Mouse (Mus musculus): ENCODE measurements at regions not wholly inside any gene's neighbourhood (a gene's known extent, or its start where the extent isn't known, plus 50 kb on each side); places are given as distances from the start of the nearest gene placed in this dataset.

- WGBS, result 88% methylated on average over 2 of the region's 2 CpGs
- Histone ChIP-seq H3K36me3 (ENCODE audit: control insufficient read depth, insufficient read depth, low read length) (no peaks in the 10 kb centered on the region), H3K4me1 (ENCODE audit: control insufficient read depth, insufficient read depth, low read length) (0 out of 2 replicates have a peak, but pooled peaks cover 4% of the 10 kb centered on the region), H3K9ac (replicated peaks; ENCODE audit: low read depth, low read length) (no peak overlapping the region), H3K4me2 (replicated peaks; ENCODE audit: low read depth, low read length) (no peak overlapping the region), H3K27me3 (ENCODE audit: control insufficient read depth, insufficient read depth, low read length) (no peaks in the 10 kb centered on the region), H3K27ac (ENCODE audit: low read length) (no peak overlapping the region), H3K9me3 (ENCODE audit: control insufficient read depth, low read depth, low read length) (0 out of 2 replicates have a peak, but pooled peaks cover 2% of the 10 kb centered on the region), H3K4me3 (ENCODE audit: low read depth, low read length) (no peak overlapping the region)
- no peak for ATAC-seq (ENCODE audit: insufficient number of reproducible peaks, insufficient read depth, low FRiP score, low read depth)
These were observed 128.0 kb upstream of the Npvf start for GRCm38 (mm10) chr6:50782221-50782620.

GRCm38 (mm10) chr6:50783494-50783893 lies 129.3 kb upstream of the Npvf start:
- 73% methylated on average over 10 of the region's 10 CpGs for WGBS

GRCm38 (mm10) chr6:50784381-50784780 lies 130.1 kb upstream of the Npvf start:
- Histone ChIP-seq H3K27me3 (ENCODE audit: control insufficient read depth, insufficient read depth, low read length) (no peaks in the 10 kb centered on the region), H3K4me1 (ENCODE audit: control insufficient read depth, insufficient read depth, low read length) (no peaks in the 10 kb centered on the region), H3K9ac (replicated peaks; ENCODE audit: low read depth, low read length) (no peak overlapping the region), H3K4me2 (replicated peaks; ENCODE audit: low read depth, low read length) (no peak overlapping the region), H3K36me3 (ENCODE audit: control insufficient read depth, insufficient read depth, low read length) (no peaks in the 10 kb centered on the region), H3K27ac (ENCODE audit: low read length) (no peak overlapping the region), H3K4me3 (ENCODE audit: low read depth, low read length) (no peak overlapping the region), H3K9me3 (ENCODE audit: control insufficient read depth, low read depth, low read length) (0 out of 2 replicates have a peak, but pooled peaks cover 4% of the 10 kb centered on the region)
- ATAC-seq (ENCODE audit: insufficient number of reproducible peaks, insufficient read depth, low FRiP score, low read depth), result no peak
- WGBS, result 86% methylated on average over 6 of the region's 6 CpGs

More at GRCm38 (mm10) chr6:50783494-50783893, 129.3 kb upstream of the Npvf start:
- no peaks in the 10 kb centered on the region for H3K27me3 ChIP-seq (ENCODE audit: control insufficient read depth, insufficient read depth, low read length)
- H3K4me2 ChIP-seq (replicated peaks; ENCODE audit: low read depth, low read length), result no peak overlapping the region
- no peaks in the 10 kb centered on the region for H3K4me1 ChIP-seq (ENCODE audit: control insufficient read depth, insufficient read depth, low read length)
- no peak overlapping the region for H3K9ac ChIP-seq (replicated peaks; ENCODE audit: low read depth, low read length)
- H3K27ac ChIP-seq (ENCODE audit: low read length), result no peak overlapping the region
- H3K9me3 ChIP-seq (ENCODE audit: control insufficient read depth, low read depth, low read length), result 0 out of 2 replicates have a peak, but pooled peaks cover 4% of the 10 kb centered on the region
- no peaks in the 10 kb centered on the region for H3K36me3 ChIP-seq (ENCODE audit: control insufficient read depth, insufficient read depth, low read length)
- no peak overlapping the region for H3K4me3 ChIP-seq (ENCODE audit: low read depth, low read length)
- ATAC-seq (ENCODE audit: insufficient number of reproducible peaks, insufficient read depth, low FRiP score, low read depth), result no peak

GRCm38 (mm10) chr6:50787666-50788065 lies 133.4 kb upstream of the Npvf start:
- Histone ChIP-seq H3K36me3 (ENCODE audit: control insufficient read depth, insufficient read depth, low read length) (no peaks in the 10 kb centered on the region), H3K27ac (ENCODE audit: low read length) (no peak overlapping the region), H3K27me3 (ENCODE audit: control insufficient read depth, insufficient read depth, low read length) (no peaks in the 10 kb centered on the region), H3K4me3 (ENCODE audit: low read depth, low read length) (no peak overlapping the region), H3K4me2 (replicated peaks; ENCODE audit: low read depth, low read length) (no peak overlapping the region), H3K9ac (replicated peaks; ENCODE audit: low read depth, low read length) (no peak overlapping the region), H3K9me3 (ENCODE audit: control insufficient read depth, low read depth, low read length) (0 out of 2 replicates have a peak, but pooled peaks cover 4% of the 10 kb centered on the region), H3K4me1 (ENCODE audit: control insufficient read depth, insufficient read depth, low read length) (no peaks in the 10 kb centered on the region)
- ATAC-seq (ENCODE audit: insufficient number of reproducible peaks, insufficient read depth, low FRiP score, low read depth), result no peak
- 88% methylated on average over 8 of the region's 8 CpGs for WGBS

- no peak for ATAC-seq (ENCODE audit: insufficient number of reproducible peaks, insufficient read depth, low FRiP score, low read depth)
- no peaks in the 10 kb centered on the region for H3K4me1 ChIP-seq (ENCODE audit: control insufficient read depth, insufficient read depth, low read length)
- no peaks in the 10 kb centered on the region for H3K9me3 ChIP-seq (ENCODE audit: control insufficient read depth, low read depth, low read length)
- H3K27ac ChIP-seq (ENCODE audit: low read length), result no peak overlapping the region
- no peaks in the 10 kb centered on the region for H3K27me3 ChIP-seq (ENCODE audit: control insufficient read depth, insufficient read depth, low read length)
- no peak overlapping the region for H3K4me2 ChIP-seq (replicated peaks; ENCODE audit: low read depth, low read length)
- H3K9ac ChIP-seq (replicated peaks; ENCODE audit: low read depth, low read length), result no peak overlapping the region
- WGBS, result 42% methylated on average over 4 of the region's 4 CpGs
- H3K36me3 ChIP-seq (ENCODE audit: control insufficient read depth, insufficient read depth, low read length), result no peaks in the 10 kb centered on the region
- no peak overlapping the region for H3K4me3 ChIP-seq (ENCODE audit: low read depth, low read length)
These were observed 145.7 kb upstream of the Npvf start for GRCm38 (mm10) chr6:50799963-50800362.

DNA sequence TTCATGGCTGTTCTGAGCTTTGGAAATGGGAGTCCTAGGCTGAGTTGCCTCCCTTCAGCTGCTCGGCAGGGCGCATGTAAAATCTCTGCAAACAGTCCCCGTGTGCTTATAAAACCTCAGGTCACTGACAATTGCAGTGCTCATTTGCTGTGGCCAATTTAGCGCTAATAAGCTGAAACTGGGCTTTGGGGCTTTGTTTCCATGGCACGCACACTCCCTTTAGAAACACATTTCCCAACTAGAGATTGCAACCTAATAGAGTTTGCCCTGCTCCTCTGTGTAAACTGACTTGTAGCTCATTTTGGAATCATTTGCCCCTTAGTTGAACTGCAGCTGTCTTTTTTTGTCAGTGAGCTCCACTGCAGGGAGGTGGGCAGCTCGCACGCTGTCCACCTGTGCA lies 148.7 kb upstream of the Npvf start:
- no peak overlapping the region for H3K9ac ChIP-seq (replicated peaks; ENCODE audit: low read depth, low read length)
- 62% methylated on average over 7 of the region's 7 CpGs for WGBS
- no peak for ATAC-seq (ENCODE audit: insufficient number of reproducible peaks, insufficient read depth, low FRiP score, low read depth)

DNA sequence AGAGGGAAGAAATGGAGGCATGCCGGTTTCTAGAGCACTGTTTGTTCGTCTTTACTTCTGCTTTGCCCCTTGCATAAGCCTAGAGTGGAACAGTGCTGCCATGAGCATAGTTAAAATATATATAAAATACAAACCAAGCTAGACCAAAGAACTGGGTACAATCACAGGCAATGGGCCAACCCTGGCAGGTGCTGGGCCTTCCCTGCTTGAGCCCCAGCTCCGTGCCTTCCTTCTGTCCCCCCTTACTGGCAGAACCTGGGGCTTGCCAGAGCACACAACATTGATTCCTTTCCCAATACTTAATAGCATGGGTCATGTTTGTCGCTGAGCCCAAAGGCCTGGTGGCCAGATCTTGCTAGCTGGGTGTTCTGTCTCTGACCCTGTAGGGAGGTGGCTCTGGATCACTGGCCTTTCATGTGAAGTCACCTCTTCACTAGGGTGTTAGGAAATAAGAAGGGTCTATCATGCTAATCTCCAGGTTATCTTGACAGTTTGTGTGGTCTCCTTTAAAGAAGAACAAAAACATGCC lies 150.3 kb upstream of the Npvf start:
- no peak for ATAC-seq (ENCODE audit: insufficient number of reproducible peaks, insufficient read depth, low FRiP score, low read depth)
- no peak overlapping the region for H3K9ac ChIP-seq (replicated peaks; ENCODE audit: low read depth, low read length)
- no peaks in the 10 kb centered on the region for H3K27me3 ChIP-seq (ENCODE audit: control insufficient read depth, insufficient read depth, low read length)
- 85% methylated on average over 4 of the region's 4 CpGs for WGBS
- H3K4me3 ChIP-seq (ENCODE audit: low read depth, low read length), result no peak overlapping the region
- H3K36me3 ChIP-seq (ENCODE audit: control insufficient read depth, insufficient read depth, low read length), result no peaks in the 10 kb centered on the region
- peaks cover 14% of the 10 kb centered on the region for H3K4me1 ChIP-seq (ENCODE audit: control insufficient read depth, insufficient read depth, low read length)
- H3K4me2 ChIP-seq (replicated peaks; ENCODE audit: low read depth, low read length), result no peak overlapping the region
- no peak overlapping the region for H3K27ac ChIP-seq (ENCODE audit: low read length)
- no peaks in the 10 kb centered on the region for H3K9me3 ChIP-seq (ENCODE audit: control insufficient read depth, low read depth, low read length)

More for the DNA sequence above, 148.7 kb upstream of the Npvf start:
- no peaks in the 10 kb centered on the region for H3K36me3 ChIP-seq (ENCODE audit: control insufficient read depth, insufficient read depth, low read length)
- no peak overlapping the region for H3K4me2 ChIP-seq (replicated peaks; ENCODE audit: low read depth, low read length)
- H3K27me3 ChIP-seq (ENCODE audit: control insufficient read depth, insufficient read depth, low read length), result no peaks in the 10 kb centered on the region
- 0 out of 2 replicates have a peak, but pooled peaks cover 3% of the 10 kb centered on the region for H3K4me1 ChIP-seq (ENCODE audit: control insufficient read depth, insufficient read depth, low read length)
- no peaks in the 10 kb centered on the region for H3K9me3 ChIP-seq (ENCODE audit: control insufficient read depth, low read depth, low read length)
- no peak overlapping the region for H3K4me3 ChIP-seq (ENCODE audit: low read depth, low read length)
- no peak overlapping the region for H3K27ac ChIP-seq (ENCODE audit: low read length)

- Histone ChIP-seq H3K27me3 (ENCODE audit: control insufficient read depth, insufficient read depth, low read length) (no peaks in the 10 kb centered on the region), H3K4me1 (ENCODE audit: control insufficient read depth, insufficient read depth, low read length) (peaks cover 18% of the 10 kb centered on the region), H3K36me3 (ENCODE audit: control insufficient read depth, insufficient read depth, low read length) (no peaks in the 10 kb centered on the region), H3K27ac (ENCODE audit: low read length) (peak overlapping the region; percentile 92), H3K4me3 (ENCODE audit: low read depth, low read length) (no peak overlapping the region), H3K4me2 (replicated peaks; ENCODE audit: low read depth, low read length) (no peak overlapping the region; the same call in 1 of the 2 replicates), H3K9me3 (ENCODE audit: control insufficient read depth, low read depth, low read length) (no peaks in the 10 kb centered on the region), H3K9ac (replicated peaks; ENCODE audit: low read depth, low read length) (no peak overlapping the region)
- ATAC-seq (ENCODE audit: insufficient number of reproducible peaks, insufficient read depth, low FRiP score, low read depth), result peak; percentile 57; the same call in 1 of the 2 replicates
- WGBS, result 19% methylated on average over 7 of the region's 7 CpGs
These were observed 152.3 kb upstream of the Npvf start for GRCm38 (mm10) chr6:50806376-50807077.

Measured in stomach, embryonic 14.5 days (tissue).